Mouse (Mus musculus): ENCODE measurements at regions not wholly inside any gene's neighbourhood (a gene's known extent, or its start where the extent isn't known, plus 50 kb on each side); places are given as distances from the start of the nearest gene placed in this dataset.

GRCm38 (mm10) chr15:36884074-36884473 lies 123.5 kb downstream of the Zfp706 start:
- no peaks in the 10 kb centered on the region for H3K9me3 ChIP-seq (replicated peaks)
- H3K4me3 ChIP-seq (replicated peaks), result no peak overlapping the region
- no peaks in the 10 kb centered on the region for H3K27me3 ChIP-seq (replicated peaks)
- H3K9ac ChIP-seq (replicated peaks), result no peak overlapping the region
- no peak overlapping the region for H3K4me2 ChIP-seq
- 97% methylated on average over 3 of the region's 3 CpGs for WGBS
- ATAC-seq (ENCODE audit: low FRiP score), result no peak
- peaks cover 3% of the 10 kb centered on the region; the same call in 1 of the 2 replicates for H3K4me1 ChIP-seq
- H3K36me3 ChIP-seq, result no peaks in the 10 kb centered on the region
- no peak overlapping the region for H3K27ac ChIP-seq (replicated peaks)

DNA sequence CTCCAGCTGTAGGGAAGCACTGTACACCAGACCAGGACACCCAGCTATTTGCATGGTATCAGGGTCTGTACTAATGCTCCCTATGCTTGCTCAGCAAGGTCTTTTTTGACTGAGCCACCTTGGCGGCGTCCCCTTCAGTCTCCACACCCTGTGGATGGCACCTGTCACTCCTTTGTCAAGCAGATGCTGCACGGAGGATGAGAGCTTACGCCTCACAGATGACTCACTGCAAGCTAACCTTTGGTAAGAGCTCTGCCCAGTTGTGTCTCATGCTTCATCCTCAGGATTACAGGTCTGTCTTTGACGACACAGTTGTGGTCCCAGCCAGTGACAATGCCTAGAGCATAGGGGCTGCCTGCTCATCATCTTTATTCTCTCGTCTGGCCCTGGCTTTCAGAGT lies 124.4 kb downstream of the Zfp706 start:
- Histone ChIP-seq H3K27ac (replicated peaks) (no peak overlapping the region), H3K4me1 (peaks cover 8% of the 10 kb centered on the region; the same call in 1 of the 2 replicates), H3K9me3 (replicated peaks) (no peaks in the 10 kb centered on the region), H3K9ac (replicated peaks) (no peak overlapping the region), H3K4me2 (no peak overlapping the region), H3K27me3 (replicated peaks) (no peaks in the 10 kb centered on the region), H3K36me3 (no peaks in the 10 kb centered on the region), H3K4me3 (replicated peaks) (no peak overlapping the region)
- WGBS, result 83% methylated on average over 6 of the region's 6 CpGs
- ATAC-seq (ENCODE audit: low FRiP score), result no peak

- Histone ChIP-seq H3K4me2 (no peak overlapping the region), H3K9ac (replicated peaks) (no peak overlapping the region), H3K27ac (replicated peaks) (no peak overlapping the region), H3K9me3 (replicated peaks) (no peaks in the 10 kb centered on the region), H3K4me3 (replicated peaks) (no peak overlapping the region), H3K27me3 (replicated peaks) (no peaks in the 10 kb centered on the region), H3K36me3 (no peaks in the 10 kb centered on the region), H3K4me1 (peaks cover 8% of the 10 kb centered on the region; the same call in 1 of the 2 replicates)
- WGBS, result 87% methylated on average over 2 of the region's 2 CpGs
- ATAC-seq (ENCODE audit: low FRiP score), result no peak
Measured at GRCm38 (mm10) chr15:36881576-36881975, 126.0 kb downstream of the Zfp706 start.

- no peak overlapping the region for H3K4me3 ChIP-seq (replicated peaks)
- H3K27me3 ChIP-seq (replicated peaks), result no peaks in the 10 kb centered on the region
- H3K9ac ChIP-seq (replicated peaks), result no peak overlapping the region
- H3K4me2 ChIP-seq, result no peak overlapping the region
- H3K36me3 ChIP-seq, result no peaks in the 10 kb centered on the region
- WGBS, result 99% methylated on average over 3 of the region's 3 CpGs
- H3K9me3 ChIP-seq (replicated peaks), result no peaks in the 10 kb centered on the region
- no peak overlapping the region for H3K27ac ChIP-seq (replicated peaks)
- peaks cover 8% of the 10 kb centered on the region; the same call in 1 of the 2 replicates for H3K4me1 ChIP-seq
- ATAC-seq (ENCODE audit: low FRiP score), result no peak
Measured at GRCm38 (mm10) chr15:36880602-36881001, 127.0 kb downstream of the Zfp706 start.

DNA sequence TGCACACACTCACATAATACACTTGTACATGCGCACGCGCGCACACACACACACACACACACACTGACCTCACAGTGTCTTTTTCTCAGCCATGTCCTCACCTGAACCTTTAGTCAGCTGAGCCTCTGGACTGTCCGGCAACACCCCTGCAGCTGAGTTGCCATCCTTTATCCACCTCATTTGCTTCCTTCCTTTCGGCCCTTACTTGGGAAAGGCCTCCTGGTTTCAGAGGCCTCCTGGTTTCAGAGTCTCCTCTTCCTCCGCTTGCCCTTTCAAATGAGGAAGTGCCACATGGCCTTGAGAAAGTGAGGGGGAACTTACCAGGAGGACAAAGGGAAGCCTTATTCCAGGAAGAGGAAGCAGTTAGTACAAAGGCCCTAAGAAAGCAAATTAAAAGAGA lies 128.0 kb downstream of the Zfp706 start:
- Histone ChIP-seq H3K27ac (replicated peaks) (no peak overlapping the region), H3K27me3 (replicated peaks) (no peaks in the 10 kb centered on the region), H3K9ac (replicated peaks) (no peak overlapping the region), H3K4me2 (no peak overlapping the region), H3K9me3 (replicated peaks) (no peaks in the 10 kb centered on the region), H3K4me1 (0 out of 2 replicates have a peak, but pooled peaks cover 7% of the 10 kb centered on the region), H3K4me3 (replicated peaks) (no peak overlapping the region), H3K36me3 (no peaks in the 10 kb centered on the region)
- 87% methylated on average over 7 of the region's 7 CpGs for WGBS
- no peak for ATAC-seq (ENCODE audit: low FRiP score)

- no peaks in the 10 kb centered on the region for H3K27me3 ChIP-seq (replicated peaks)
- H3K36me3 ChIP-seq, result no peaks in the 10 kb centered on the region
- no peak overlapping the region for H3K27ac ChIP-seq (replicated peaks)
- H3K9me3 ChIP-seq (replicated peaks), result no peaks in the 10 kb centered on the region
- H3K9ac ChIP-seq (replicated peaks), result no peak overlapping the region
- H3K4me2 ChIP-seq, result no peak overlapping the region
- H3K4me1 ChIP-seq, result peaks cover 13% of the 10 kb centered on the region
- 37% methylated on average over 5 of the region's 5 CpGs for WGBS
- H3K4me3 ChIP-seq (replicated peaks), result no peak overlapping the region
- no peak for ATAC-seq (ENCODE audit: low FRiP score)
Measured at GRCm38 (mm10) chr15:36878960-36879359, 128.6 kb downstream of the Zfp706 start.

DNA sequence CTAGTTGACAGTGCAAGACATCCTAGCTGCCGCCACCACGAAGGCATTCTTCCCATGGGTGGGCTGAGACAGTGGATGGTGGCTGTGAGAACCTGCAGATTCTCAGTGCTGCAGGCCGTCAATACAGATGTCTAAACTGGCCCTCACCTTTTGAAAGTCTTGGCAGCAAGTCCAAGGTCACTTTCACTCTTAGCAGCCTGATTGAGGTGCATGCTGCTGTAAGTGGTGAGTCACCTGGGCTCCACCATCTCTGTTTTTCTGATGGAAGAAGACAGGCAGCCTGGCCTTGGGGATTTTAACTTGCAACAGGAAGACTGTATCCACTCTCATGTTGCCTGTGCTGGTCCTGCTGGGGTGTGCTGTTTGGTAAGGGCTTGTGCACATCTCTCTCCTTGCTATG lies 129.3 kb downstream of the Zfp706 start:
- WGBS, result 81% methylated on average over 3 of the region's 3 CpGs
- Histone ChIP-seq H3K36me3 (no peaks in the 10 kb centered on the region), H3K4me3 (replicated peaks) (no peak overlapping the region), H3K9me3 (replicated peaks) (no peaks in the 10 kb centered on the region), H3K9ac (replicated peaks) (no peak overlapping the region), H3K4me2 (no peak overlapping the region), H3K27me3 (replicated peaks) (no peaks in the 10 kb centered on the region), H3K27ac (replicated peaks) (no peak overlapping the region), H3K4me1 (peaks cover 20% of the 10 kb centered on the region)
- no peak for ATAC-seq (ENCODE audit: low FRiP score)

GRCm38 (mm10) chr15:36877501-36877900 lies 130.1 kb downstream of the Zfp706 start:
- Histone ChIP-seq H3K9me3 (replicated peaks) (no peaks in the 10 kb centered on the region), H3K4me3 (replicated peaks) (no peak overlapping the region), H3K4me2 (no peak overlapping the region), H3K27me3 (replicated peaks) (no peaks in the 10 kb centered on the region), H3K9ac (replicated peaks) (no peak overlapping the region), H3K4me1 (peaks cover 25% of the 10 kb centered on the region), H3K27ac (replicated peaks) (no peak overlapping the region), H3K36me3 (no peaks in the 10 kb centered on the region)
- WGBS, result 50% methylated on average over 7 of the region's 7 CpGs
- no peak for ATAC-seq (ENCODE audit: low FRiP score)

DNA sequence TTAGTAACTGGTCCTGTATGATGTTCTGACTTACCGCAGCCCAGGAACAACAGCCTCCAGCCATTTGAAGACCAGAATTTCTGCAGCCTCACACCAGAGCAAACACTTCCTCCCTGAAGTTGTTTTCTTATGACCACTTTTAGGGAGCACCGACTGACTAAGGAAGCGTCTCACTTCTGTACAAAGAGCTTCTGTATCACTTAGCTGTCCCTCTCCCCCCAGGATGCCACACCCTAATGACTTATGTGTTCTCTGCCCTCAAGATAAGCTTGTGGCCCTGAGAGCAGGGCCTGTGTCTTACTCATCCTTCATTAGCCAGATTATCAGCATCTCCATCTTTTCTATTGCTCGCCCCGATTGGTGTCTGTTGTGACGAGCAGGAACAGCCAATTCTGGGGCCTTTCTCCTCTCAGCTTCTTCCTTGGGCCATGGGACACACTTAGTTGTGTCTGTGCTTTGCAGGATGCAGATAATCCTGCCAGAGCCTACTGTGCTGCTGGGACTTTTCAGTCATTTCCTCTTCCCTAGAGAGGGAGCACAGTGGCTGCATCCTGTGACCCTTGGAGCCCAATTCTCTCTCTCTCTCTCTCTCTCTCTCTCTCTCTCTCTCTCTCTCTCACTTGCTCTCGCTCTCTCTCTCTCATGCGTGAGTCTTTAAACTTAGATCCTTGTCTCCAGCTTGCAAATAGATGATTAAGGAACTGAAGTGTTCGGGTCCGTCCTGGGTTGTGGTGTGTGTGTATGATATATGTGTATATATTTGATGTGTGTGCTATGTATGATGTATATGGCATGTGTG lies 131.4 kb downstream of the Zfp706 start:
- Histone ChIP-seq H3K9me3 (replicated peaks) (no peaks in the 10 kb centered on the region), H3K27me3 (replicated peaks) (no peaks in the 10 kb centered on the region), H3K4me3 (replicated peaks) (no peak overlapping the region), H3K4me2 (no peak overlapping the region), H3K36me3 (no peaks in the 10 kb centered on the region), H3K4me1 (peaks cover 25% of the 10 kb centered on the region), H3K9ac (replicated peaks) (no peak overlapping the region), H3K27ac (replicated peaks) (no peak overlapping the region)
- 86% methylated on average over 10 of the region's 10 CpGs for WGBS
- ATAC-seq (ENCODE audit: low FRiP score), result no peak

DNA sequence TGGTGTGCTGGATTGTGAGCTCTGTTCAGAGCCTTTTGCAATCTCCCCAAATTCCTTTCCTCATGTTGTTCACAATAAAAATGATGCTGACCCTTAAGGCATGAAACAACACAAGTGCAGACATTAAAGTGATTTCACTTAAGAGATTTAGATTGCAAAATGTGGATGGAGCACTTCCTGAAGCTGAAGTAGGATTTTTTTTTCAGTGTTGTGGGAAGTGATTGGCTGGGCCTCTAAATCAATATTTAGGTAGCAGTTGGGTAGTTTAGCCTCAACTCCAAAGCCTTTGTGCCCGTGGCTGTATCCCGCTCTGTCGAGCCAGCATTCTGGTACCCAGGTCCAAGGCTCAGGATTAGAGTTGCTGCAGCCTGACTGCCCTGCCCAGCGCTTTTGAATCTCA lies 133.0 kb downstream of the Zfp706 start:
- Histone ChIP-seq H3K9me3 (replicated peaks) (no peaks in the 10 kb centered on the region), H3K27ac (replicated peaks) (no peak overlapping the region), H3K9ac (replicated peaks) (no peak overlapping the region), H3K27me3 (replicated peaks) (no peaks in the 10 kb centered on the region), H3K4me3 (replicated peaks) (no peak overlapping the region), H3K4me1 (peaks cover 25% of the 10 kb centered on the region), H3K4me2 (no peak overlapping the region), H3K36me3 (no peaks in the 10 kb centered on the region)
- ATAC-seq (ENCODE audit: low FRiP score), result no peak
- 87% methylated on average over 4 of the region's 4 CpGs for WGBS

- Histone ChIP-seq H3K36me3 (no peaks in the 10 kb centered on the region), H3K9ac (replicated peaks) (no peak overlapping the region), H3K4me1 (peaks cover 23% of the 10 kb centered on the region), H3K4me2 (peak overlapping the region; percentile 17), H3K27ac (replicated peaks) (peak overlapping the region; percentile 54; the same call in 1 of the 2 replicates), H3K4me3 (replicated peaks) (no peak overlapping the region), H3K9me3 (replicated peaks) (no peaks in the 10 kb centered on the region), H3K27me3 (replicated peaks) (no peaks in the 10 kb centered on the region)
- ATAC-seq (ENCODE audit: low FRiP score), result no peak
- WGBS, result 18% methylated on average over 5 of the region's 5 CpGs
Measured at GRCm38 (mm10) chr15:36873884-36874243, 133.7 kb downstream of the Zfp706 start.

GRCm38 (mm10) chr15:36873058-36873883 lies 134.3 kb downstream of the Zfp706 start:
- H3K4me2 ChIP-seq, result peak overlapping the region; percentile 17
- peaks cover 20% of the 10 kb centered on the region for H3K4me1 ChIP-seq
- H3K9ac ChIP-seq (replicated peaks), result no peak overlapping the region
- 10% methylated on average over 10 of the region's 10 CpGs for WGBS
- H3K9me3 ChIP-seq (replicated peaks), result no peaks in the 10 kb centered on the region
- no peaks in the 10 kb centered on the region for H3K27me3 ChIP-seq (replicated peaks)
- ATAC-seq (ENCODE audit: low FRiP score), result peak; percentile 42; the same call in 1 of the 2 replicates
- peak overlapping the region; percentile 54; the same call in 1 of the 2 replicates for H3K27ac ChIP-seq (replicated peaks)
- no peak overlapping the region for H3K4me3 ChIP-seq (replicated peaks)
- no peaks in the 10 kb centered on the region for H3K36me3 ChIP-seq

Measured in neural tube, embryonic 15.5 days (tissue).